Mouse (Mus musculus) urinary bladder, postnatal 4 days (tissue): ENCODE data around the gene Ints6l.
A peak's percentile ranks its signal among the peaks of the same experiment; 100 is the strongest.

Source experiments
- DNase-seq, 2 experiments: peaks; one replicate each; pipeline ENCODE4 v3.0.0; 2021 to 2022; ENCODE audit warnings: low spot score in 2 of 2

Ints6l gene

GRCm38 (mm10) chrX:56531266-56531665 lies 76.6 kb downstream of the Ints6l start:
- DNase-seq: peak; percentile 17 to 67

DNA sequence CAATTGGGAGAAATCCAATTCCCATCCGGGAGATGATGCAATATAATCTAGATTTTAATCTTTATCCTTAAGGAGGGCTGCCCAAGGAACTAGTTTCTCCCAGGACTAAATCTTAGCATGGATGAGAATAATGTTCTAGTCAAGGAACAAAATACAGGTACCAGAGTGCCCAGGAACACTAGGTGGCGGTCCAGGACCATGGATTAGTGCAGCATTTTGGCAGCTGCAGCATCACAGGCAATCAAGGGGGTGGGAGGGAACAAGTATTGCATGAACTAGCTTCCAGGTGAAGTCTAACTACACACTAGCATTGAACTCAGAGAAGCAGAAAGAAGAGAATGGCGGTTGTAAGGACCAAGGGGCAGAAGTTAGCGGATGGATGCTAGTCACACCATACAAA lies 82.5 kb downstream of the Ints6l start:
- no peak for DNase-seq

- DNase-seq: no peak
Observed at GRCm38 (mm10) chrX:56549506-56549905, 94.8 kb downstream of the Ints6l start, which contains the start of gene Gm648. TSS of gene Gm648 (minus strand) at chrX:56549606.

DNA sequence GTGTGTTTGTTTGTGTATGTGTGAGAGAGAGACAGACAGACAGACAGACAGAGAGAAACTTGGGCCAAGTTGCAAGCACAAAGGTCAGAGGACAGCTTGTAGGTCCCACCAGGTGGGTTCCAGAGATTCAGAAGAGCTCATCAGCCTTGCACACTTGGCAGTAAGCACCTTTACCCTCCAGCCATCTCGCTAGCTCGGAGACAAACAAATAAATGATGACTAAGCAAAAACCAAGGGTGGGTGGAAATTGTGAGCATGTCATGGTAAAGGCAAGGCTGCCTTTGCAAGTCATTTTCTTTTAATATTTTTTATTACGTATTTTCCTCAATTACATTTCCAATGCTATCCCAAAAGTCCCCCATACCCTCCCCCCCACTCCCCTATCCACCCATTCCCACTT lies 98.9 kb downstream of the Ints6l start:
- DNase-seq: no peak
